Mouse (Mus musculus) adrenal gland, adult 8-10 months (tissue): Measurements from ENCODE around the gene Ear10. TPM values are rescaled to one million over a fixed set of nuclear protein-coding genes. Genes with fewer than 3 reads are reported as not detected.
A peak's percentile ranks its signal among the peaks of the same experiment; 100 is the strongest.
"Not testable (repeated sequence)": the region's sequence is repeated elsewhere in the genome, so short reads cannot be mapped to it uniquely, and the experiment has no call there.

Source experiments
- DNase-seq: peaks from one replicate; pipeline ENCODE4 v3.0.0; 2022
- total RNA-seq, 4 experiments: library from RNA; stranded (reverse); gene quantifications; 2 replicates each; pipeline ENCODE4 v1.2.4; 2022

Ear10 gene
- not detected for total RNA-seq

DNA sequence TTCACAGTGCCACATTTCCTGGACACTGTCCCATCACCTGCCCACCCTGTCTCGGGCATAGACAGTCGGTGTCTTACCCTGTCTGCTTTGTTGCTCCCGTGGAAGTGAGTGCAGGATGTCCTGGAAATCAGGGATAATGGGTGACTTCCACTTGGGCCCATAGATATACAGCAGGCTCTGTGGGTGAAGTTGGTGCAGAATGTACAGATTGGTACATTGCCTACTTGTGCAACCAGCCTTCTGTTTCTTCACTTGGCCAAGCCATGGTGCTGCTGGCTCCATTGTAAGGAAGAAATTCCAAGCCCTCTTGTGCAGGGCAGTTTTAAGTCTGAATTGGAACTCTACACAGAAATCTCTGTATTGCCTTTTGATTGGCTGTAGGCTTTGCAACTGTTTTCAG lies at the start of gene Ear10:
Ear10 (minus strand) TSS at position 101 of the 400 bp plus-strand sequence.
- DNase-seq: not testable (repeated sequence)

DNA sequence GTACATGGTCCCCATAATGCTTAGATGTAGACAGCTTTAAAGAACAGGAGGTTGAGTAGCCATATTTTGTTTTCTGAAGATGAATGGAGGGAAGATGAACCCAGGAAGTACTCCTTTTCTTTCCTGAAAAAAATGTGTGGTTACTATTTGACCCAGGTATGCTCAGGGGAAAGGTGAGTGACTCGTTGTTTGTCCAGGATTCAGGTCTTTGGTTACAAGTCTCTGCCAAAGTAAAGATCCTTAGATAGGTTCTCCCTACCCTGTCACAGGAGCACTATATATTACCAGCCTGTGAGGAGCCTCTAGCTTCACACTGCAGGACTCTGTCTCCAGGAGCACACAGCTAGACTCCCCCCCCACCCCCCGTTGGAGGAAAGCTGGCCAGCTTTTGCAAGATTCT lies 33.4 kb upstream of the Ear10 start, which contains the start of gene Ang5:
Ang5 (plus strand) TSS at position 301 of the 400 bp plus-strand sequence.
- DNase-seq: not testable (repeated sequence)

DNA sequence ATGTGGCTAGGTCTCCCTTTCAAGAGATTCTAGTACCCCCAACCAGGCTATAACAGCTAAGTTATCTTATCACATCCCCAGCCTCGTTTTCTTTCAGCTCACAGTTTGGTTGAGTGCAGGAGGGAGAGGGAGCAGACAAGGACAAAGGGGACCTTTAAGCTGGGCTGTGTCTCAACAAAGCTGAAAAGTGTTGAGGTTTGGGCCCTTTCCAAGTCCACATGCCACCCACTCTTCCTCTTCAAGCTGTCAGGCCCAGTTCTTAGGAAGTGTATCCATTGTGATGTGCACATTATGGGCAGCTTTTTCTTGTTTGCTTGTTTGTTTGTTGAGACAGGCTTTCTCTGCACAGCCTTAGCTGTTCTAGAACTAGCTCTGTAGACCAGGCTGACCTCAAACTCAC lies 31.7 kb upstream of the Ear10 start:
- DNase-seq: not testable (repeated sequence)

DNA sequence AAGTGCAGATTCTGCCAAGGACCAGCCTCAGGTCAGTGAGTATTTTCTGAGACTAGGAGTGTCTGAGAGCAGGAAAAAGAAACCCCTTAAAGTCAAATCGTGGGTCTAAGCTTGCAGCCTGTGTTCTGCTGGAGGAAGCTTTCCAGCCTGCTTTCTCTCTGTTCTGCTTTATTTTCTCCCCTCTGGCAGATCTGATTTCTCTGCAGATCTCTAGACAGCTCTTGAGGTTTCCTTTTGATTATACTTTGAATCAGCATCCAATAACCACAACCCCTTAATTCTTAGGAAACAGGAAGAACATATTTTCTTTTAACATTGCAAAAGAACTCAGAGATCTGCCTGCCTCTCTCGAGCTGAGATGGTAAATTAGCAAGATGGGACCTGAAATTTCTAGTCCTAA lies 30.0 kb upstream of the Ear10 start:
- DNase-seq: not testable (repeated sequence)

DNA sequence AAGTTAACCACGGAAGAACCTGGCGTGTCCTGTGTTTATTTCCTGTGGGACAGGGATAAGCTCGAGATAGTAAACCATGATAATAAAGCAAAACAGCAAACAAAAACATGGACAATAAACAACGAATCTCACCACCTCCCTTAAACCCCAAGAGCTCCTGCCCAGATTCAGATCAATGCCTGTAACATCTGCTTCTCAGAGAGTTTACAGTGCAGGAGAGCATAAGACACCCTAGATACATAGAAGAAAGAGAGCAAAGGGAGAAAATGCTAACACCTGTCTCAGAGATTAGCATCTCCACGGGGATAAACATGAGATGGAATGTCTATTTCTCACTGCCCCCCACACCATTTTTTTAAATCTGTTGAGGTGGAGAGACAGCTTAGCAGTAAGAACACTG lies 10.0 kb upstream of the Ear10 start:
- DNase-seq: not testable (repeated sequence)

DNA sequence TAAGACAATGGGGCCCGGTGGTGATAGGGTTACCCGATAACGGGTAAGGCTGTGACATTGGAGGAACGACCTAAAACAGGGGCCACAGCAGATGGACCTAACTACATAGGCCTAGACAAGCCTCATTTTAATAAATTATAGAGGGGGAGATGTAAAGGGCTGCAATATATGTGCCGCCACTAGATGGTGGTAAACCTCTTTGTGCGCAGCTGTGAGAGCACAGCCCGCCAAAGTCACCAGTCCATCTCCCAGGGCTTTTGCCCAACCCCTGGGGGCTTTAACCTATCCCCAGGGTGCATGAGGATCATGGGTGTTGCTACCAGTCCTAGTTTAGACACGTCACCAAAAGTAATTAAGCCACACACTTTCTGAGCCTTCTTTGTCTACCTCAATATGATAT lies 9.6 kb upstream of the Ear10 start:
- DNase-seq: not testable (repeated sequence)

DNA sequence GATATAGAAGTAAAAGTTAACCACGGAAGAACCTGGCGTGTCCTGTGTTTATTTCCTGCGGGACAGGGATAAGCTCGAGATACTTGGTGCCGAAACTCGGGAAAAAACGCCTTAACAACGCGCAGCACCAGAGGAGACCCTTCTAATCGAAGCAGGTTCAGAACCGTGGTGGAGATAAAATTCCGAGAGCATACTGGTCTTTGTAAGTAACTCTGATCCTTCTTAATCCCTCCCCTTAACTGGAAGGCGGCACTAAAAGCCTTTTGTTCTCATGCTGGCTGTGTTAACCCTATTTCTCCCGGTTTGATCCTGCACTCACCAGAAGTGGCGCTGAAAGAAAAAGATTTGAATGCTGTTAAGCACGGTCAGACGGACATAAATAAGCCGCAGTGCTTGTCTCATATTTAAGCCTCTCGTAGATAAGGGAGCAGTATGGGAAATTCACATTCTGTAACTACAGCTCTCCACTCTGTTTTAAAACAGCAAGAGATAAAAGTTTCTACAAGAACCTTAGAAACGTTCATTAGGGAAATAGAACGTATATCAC lies 2.1 kb upstream of the Ear10 start:
- DNase-seq: not testable (repeated sequence)

DNA sequence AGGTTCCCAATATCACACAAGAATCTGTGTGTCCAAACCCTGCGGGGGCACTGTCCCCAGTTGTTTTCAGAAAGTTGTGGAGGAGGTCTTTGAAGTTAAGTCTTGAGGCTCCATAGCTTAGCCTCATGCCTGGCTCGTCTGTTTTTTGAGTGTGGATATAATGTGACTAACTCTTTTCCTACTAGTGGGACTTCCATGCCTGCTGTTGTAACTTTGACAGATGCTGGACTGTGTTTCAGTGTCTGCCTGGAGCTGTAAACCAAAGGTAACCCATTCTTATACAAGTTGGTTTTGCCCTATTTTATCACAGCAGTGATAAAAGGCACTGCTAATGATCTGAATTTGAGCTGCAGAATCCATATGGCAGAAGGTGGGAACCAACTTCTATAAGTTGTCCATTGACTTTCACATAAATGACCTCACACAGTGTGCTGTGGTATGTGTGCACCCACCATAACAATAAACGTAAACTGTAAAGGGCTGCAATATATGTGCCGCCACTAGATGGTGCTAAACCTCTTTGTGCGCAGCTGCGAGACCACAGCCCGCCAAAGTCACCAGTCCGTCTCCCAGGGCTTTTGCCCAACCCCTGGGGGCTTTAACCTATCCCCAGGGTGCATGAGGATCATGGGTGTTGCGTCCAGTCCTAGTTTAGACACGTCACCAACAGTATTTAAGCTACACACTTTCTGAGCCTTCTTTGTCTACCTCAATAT lies 1.5 kb upstream of the Ear10 start, which contains the start of gene Gm8113:
Gm8113 (plus strand) TSS at position 703 of the 716 bp plus-strand sequence.
- DNase-seq: peak; percentile 18

DNA sequence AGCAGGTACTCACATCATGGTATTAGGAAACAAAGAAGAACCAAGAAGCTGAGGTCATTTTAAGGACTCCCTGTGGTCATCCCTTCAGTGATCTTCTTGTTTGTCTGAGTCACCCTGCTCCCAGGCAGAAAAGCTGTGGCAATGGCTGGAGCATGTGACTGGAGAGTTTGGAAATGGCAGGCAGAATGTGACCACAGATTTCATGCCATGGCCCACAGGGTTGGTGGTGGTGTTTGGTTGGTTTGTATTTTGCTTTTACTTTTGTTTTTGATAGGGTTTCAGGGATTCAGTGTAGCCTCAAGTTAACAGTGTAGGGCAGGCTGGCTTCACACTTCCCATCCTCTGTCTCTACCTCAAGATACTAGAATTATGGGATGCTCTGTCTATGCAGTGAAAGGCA lies 5.1 kb downstream of the Ear10 start:
- peak; percentile 16 for DNase-seq

DNA sequence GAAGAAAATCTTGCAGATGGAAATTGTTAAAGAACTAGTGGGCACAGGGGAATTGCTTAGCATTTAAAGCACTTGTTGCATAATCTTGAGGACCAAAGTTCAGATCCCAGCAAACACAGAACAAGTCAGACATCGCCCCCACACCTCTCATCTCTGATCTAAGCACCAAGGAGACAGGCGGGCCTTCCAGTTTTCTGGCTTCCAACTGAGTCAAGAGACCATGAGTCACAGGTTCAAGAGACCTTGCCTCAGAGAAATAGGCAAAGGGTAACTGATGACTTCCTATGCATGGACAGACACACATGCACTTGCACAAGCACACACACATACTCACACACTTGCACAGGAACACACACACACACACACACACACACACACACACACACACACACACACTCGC lies 24.8 kb downstream of the Ear10 start:
- not testable (repeated sequence) for DNase-seq

DNA sequence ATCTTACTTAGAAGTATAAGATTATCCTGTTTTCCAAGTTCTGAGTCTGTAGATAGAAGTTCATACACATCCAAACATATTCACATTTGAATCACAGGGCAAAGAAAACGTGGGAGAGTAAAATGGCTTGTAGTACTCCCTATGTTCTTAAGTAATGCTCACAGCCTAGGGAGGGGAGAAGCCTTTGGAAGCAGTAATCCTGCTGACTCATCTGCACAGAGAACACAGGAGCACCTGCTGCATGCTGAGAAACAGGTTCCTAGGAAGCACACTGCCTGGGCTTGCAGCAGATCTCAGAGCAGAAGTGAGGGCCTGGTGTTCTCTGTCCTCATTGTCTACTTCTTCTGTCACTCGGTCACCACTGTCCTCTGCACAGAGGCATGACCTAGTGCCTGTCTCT lies 28.0 kb downstream of the Ear10 start:
- DNase-seq: not testable (repeated sequence)

DNA sequence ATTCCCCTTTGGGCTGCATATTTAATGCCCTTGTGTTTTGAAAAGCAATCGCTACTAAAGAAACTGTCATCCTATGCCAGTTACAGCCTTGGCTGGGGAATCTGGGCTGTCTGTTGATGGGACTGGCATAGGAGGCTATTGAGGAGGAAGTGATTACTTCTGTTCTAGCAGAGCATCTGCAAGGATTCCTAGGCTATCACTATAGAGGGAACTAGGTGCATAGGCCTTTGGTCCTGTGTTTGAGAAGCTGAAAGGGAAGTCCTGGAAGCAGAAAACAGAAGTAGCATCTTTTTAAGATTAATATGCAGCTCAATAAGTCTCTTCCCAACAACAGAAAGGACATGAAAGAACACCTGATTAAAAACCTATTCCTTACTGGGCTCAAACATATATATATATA lies 32.1 kb downstream of the Ear10 start:
- DNase-seq: not testable (repeated sequence)

DNA sequence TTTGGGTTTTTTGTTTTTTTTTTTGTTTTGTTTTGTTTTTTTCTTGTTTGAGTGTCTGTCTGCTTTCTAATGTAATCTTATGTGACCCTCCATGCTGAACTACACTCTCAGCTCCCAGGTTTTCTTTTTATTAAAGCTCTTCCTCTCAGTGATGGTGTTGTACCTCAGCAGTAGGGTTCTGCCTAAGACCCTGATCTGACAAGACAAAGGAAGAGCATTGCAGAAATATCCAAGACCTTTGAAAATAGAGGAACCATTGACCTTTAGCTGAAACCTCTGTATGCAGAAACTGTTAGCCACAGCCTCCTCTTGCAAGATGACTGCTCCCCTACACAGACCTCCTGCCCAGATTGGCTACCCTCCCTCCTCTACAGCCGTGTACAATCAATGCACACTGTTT lies 37.1 kb downstream of the Ear10 start:
- not testable (repeated sequence) for DNase-seq

DNA sequence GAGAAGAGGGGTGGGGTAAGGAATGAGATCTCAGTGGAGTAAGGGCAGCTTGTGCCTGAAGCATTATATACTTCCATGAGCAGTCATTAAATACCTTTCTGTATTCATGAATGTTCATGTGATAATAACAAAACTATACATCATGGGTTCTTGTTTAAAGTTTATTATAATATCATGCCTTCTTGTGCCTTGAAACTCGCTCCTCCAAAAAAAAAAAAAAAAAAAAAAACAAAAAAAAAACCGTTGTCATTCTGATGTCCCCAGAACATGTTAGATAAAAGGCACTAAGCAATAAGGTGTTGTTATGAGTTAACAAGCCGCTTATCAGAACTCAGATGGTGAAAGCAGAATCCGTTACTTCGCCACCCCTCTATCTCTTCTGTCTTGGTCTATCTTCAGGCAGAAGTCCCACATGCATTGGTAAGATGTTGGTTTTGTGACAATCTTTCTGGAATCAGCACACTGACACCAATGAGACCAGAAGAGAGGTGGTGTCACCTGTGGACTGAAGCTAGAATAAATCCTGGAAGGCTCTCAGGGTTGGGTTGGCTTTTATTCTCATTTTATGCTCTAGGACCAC lies 43.3 kb downstream of the Ear10 start:
- DNase-seq: not testable (repeated sequence)

DNA sequence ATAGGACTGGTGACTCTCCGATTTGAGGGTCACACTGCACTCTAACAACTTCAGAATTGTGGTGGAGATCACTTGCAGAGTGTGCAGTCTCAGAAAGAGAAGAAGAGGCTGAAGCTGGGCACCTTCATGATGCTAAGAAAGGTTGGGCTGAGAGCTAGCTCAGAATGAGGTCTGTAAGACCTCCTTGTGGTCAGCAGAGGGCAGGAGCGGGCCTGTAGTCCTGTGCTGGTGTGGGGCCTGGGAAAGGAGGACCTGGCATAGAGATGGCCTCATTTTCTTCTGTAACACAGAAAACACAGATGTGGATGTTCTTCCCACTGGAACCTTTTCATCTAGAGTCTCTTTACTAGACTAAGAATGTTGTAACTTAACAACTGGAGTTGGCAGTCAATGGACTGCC lies 45.6 kb downstream of the Ear10 start:
- not testable (repeated sequence) for DNase-seq

DNA sequence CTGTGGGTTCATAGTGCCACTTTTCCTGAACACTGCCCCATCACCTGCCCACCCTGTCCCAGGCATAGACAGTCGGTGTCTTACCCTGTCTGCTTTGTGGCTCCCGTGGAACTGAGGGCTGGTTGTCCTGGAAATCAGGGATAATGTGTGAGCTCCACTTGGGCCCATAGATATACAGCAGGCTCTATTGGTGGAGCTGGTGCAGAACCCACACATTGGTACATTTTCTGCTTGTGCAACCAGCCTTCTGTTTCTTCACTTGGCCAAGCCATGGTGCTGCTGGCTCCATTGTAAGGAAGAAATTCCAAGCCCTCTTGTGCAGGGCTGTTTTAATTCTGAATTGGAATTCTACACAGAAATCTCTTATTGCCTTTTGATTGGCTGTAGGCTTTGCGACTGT lies 47.9 kb downstream of the Ear10 start, which contains the start of gene Ear1:
Ear1 (minus strand) TSS at position 101 of the 400 bp plus-strand sequence.
- not testable (repeated sequence) for DNase-seq

DNA sequence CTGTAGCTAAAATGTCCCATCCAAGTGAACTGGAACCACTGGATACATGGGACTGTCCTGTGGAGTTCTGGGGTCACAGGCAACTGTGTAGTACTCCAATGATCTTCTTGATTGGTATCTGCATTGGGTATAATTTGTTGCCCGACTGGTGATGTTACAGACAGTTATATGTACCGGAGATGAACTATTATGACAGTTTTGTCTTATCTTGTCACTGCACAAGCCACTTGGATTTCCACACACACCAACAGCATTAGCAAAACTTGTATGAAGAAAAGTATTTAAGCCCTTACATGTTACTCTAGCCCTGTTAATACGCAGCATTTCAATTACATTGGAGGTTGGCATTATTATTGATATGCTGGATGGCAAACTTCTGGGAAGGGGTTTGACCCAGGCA lies 48.5 kb downstream of the Ear10 start:
- not testable (repeated sequence) for DNase-seq

Other genes with a start within 250 kb of the Ear10 start
- not detected for gene Gm8165, start 246.4 kb downstream of the Ear10 start, total RNA-seq
- 1 to 10 TPM in 2 of 4 experiments, under 1 TPM in 2; 0.31 to 3.0 (median 1.1) TPM for gene Gm7324, start 225.7 kb downstream of the Ear10 start, total RNA-seq
- gene Gm16506, start 196.1 kb downstream of the Ear10 start, total RNA-seq: not detected
- gene Gm6526, start 175.7 kb downstream of the Ear10 start, total RNA-seq: not detected
- gene Gm8180, start 138.8 kb downstream of the Ear10 start, total RNA-seq: not detected
- not detected for gene Ear1, start 48.0 kb downstream of the Ear10 start, total RNA-seq
- 1 to 10 TPM in 3 of 4 experiments, under 1 TPM in 1; 0.92 to 4.9 (median 2.6) TPM for gene Gm8113, start 1.8 kb upstream of the Ear10 start, total RNA-seq
- not detected for gene Ang5, start 33.5 kb upstream of the Ear10 start, total RNA-seq
- gene Ang6, start 78.7 kb upstream of the Ear10 start, total RNA-seq: not detected
- 1 to 10 TPM; 1.2 to 4.0 (median 1.3) TPM for gene Ear2, start 179.1 kb upstream of the Ear10 start, total RNA-seq
- not detected for gene Gm3327, start 200.3 kb upstream of the Ear10 start, total RNA-seq